Mouse (Mus musculus) embryonic facial prominence, embryonic 10.5 days (tissue): Measurements from ENCODE around the gene Mad1l1. TPM values are rescaled to one million over a fixed set of nuclear protein-coding genes. Genes with fewer than 3 reads are reported as not detected.
"Not testable (repeated sequence)": the region's sequence is repeated elsewhere in the genome, so short reads cannot be mapped to it uniquely, and the experiment has no call there.

Source experiments
- DNase-seq: peaks from one replicate; pipeline ENCODE4 v3.0.0-alpha.2; 2017; ENCODE audit warnings: low spot score
- H3K27ac ChIP-seq: fragments of 300-500 bp; sonication (generic); replicated peaks from 2 replicates; pipeline ENCODE4 v1.5.1; 2016; ENCODE audit warnings: mild to moderate bottlenecking
- H3K27me3 ChIP-seq: fragments of 300-500 bp; sonication (generic); replicated peaks from 2 replicates; pipeline ENCODE4 v1.6.1; 2016; ENCODE audit warnings: low read depth, mild to moderate bottlenecking; ENCODE audit not compliant: poor library complexity, severe bottlenecking
- H3K36me3 ChIP-seq: fragments of 300-500 bp; sonication (generic); replicated peaks from 2 replicates; pipeline ENCODE4 v1.6.1; 2016; ENCODE audit warnings: mild to moderate bottlenecking, moderate library complexity
- H3K4me1 ChIP-seq: fragments of 300-500 bp; sonication (generic); 2 replicates; pipeline ENCODE4 v1.6.1; 2016
- H3K4me3 ChIP-seq: fragments of 300-500 bp; sonication (generic); 2 replicates; pipeline ENCODE4 v1.5.1; 2016; ENCODE audit warnings: mild to moderate bottlenecking, moderate library complexity
- H3K9me3 ChIP-seq: fragments of 300-500 bp; sonication (generic); 2 replicates; pipeline ENCODE4 v1.6.1; 2016; ENCODE audit warnings: mild to moderate bottlenecking
- WGBS: fragments of 180-500 bp; shearing (Covaris S2); methylation state at CpG from one replicate; pipeline ENCODE4 v1.1.7; 2016; 5-methylcytosine and 5-hydroxymethylcytosine counted together
- polyA plus RNA-seq: library from polyadenylated mRNA; unstranded; fragments of >200 nt; fragmentation: Nextera tagmentation; extraction: Ambion mirVana; gene quantifications from 2 replicates; pipeline ENCODE4 v1.2.1, GENCODE M21; 2016

Gene Mad1l1
- polyA plus RNA-seq, 1 experiment from 2014 or later, result 63.9 TPM

GRCm38 (mm10) chr5:140010405-140010804, 310.9 kb downstream of the Mad1l1 start:
- Histone ChIP-seq H3K27me3 (no peaks in the 10 kb centered on the region), H3K9me3 (no peaks in the 10 kb centered on the region), H3K4me3 (no peak overlapping the region), H3K36me3 (peaks cover 22% of the 10 kb centered on the region), H3K4me1 (peaks cover 36% of the 10 kb centered on the region), H3K27ac (no peak overlapping the region)
- no peak for DNase-seq
- WGBS, result 80% methylated on average over 3 of the region's 3 CpGs

DNA sequence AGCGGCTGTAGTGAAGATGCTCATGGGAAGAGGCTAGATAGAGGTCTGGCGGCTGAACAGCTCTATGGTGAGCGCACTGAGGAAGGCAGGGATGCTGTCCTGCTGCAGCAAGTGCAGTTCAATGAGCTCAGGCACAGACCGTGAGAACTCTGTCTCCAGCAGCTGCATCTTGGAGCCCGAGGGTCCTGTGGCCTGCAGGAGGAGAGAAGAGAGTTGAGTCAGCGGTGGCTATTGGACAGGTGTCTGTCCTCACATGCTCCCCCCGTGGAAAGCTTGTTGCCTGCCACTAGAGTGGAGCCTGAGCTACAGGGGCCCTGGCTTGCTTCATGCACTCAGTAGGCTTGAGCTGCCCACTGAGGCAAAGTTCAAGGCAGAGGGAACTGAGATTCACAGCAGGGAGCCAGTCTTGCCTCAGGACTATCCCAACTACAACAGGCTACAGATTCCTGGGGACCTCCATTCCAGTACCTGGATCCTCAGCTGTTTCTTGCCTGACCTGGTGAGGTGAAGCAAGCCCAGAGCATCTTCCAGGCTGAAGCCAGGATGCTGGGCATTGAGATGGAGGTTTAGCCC, 312.2 kb downstream of the Mad1l1 start:
- Histone ChIP-seq H3K4me3 (no peak overlapping the region), H3K36me3 (peaks cover 22% of the 10 kb centered on the region), H3K4me1 (peaks cover 30% of the 10 kb centered on the region), H3K27ac (no peak overlapping the region), H3K27me3 (no peaks in the 10 kb centered on the region), H3K9me3 (no peaks in the 10 kb centered on the region)
- WGBS, result 75% methylated on average over 7 of the region's 7 CpGs
- no peak for DNase-seq

- Histone ChIP-seq H3K9me3 (no peaks in the 10 kb centered on the region), H3K36me3 (peaks cover 22% of the 10 kb centered on the region), H3K27me3 (no peaks in the 10 kb centered on the region), H3K27ac (no peak overlapping the region), H3K4me1 (peaks cover 24% of the 10 kb centered on the region), H3K4me3 (no peak overlapping the region)
- 58% methylated on average over 5 of the region's 5 CpGs for WGBS
- no peak for DNase-seq
These were observed 312.9 kb downstream of the Mad1l1 start for GRCm38 (mm10) chr5:140008523-140008806.

- no peak for DNase-seq
- Histone ChIP-seq H3K4me1 (peaks cover 20% of the 10 kb centered on the region), H3K4me3 (no peak overlapping the region), H3K27ac (no peak overlapping the region), H3K9me3 (no peaks in the 10 kb centered on the region), H3K27me3 (no peaks in the 10 kb centered on the region), H3K36me3 (peaks cover 22% of the 10 kb centered on the region)
- WGBS, result 42% methylated on average over 9 of the region's 9 CpGs
These were observed 313.5 kb downstream of the Mad1l1 start for GRCm38 (mm10) chr5:140007656-140008522.

DNA sequence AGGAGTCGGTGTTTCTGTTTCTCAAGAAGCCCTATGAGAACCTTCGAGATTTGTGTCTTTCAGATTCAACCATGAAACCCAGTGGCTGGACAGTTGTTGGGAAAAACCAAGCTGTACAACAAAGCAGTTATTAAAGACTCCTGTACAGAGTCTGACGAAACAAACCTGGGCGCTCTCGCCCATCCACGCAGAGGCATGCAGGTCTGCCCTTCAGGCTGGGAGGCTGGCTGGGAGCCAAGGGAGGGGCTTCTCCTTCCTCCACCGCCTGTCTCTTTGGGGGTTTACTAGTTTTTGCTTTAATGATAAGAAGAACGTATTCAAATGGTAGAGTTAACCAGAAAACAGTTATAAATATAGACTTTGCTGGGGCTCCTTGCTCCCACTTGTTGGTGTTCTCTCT, 314.5 kb downstream of the Mad1l1 start:
- no peak for DNase-seq
- Histone ChIP-seq H3K27me3 (no peaks in the 10 kb centered on the region), H3K4me1 (peaks cover 16% of the 10 kb centered on the region), H3K36me3 (peaks cover 22% of the 10 kb centered on the region), H3K4me3 (no peak overlapping the region), H3K9me3 (no peaks in the 10 kb centered on the region), H3K27ac (no peak overlapping the region)
- WGBS, result 73% methylated on average over 8 of the region's 8 CpGs

GRCm38 (mm10) chr5:140002541-140002940, 318.8 kb downstream of the Mad1l1 start:
- H3K4me3 ChIP-seq, result no peak overlapping the region
- H3K9me3 ChIP-seq, result no peaks in the 10 kb centered on the region
- no peak for DNase-seq
- peaks cover 6% of the 10 kb centered on the region for H3K4me1 ChIP-seq
- no peak overlapping the region for H3K27ac ChIP-seq
- H3K27me3 ChIP-seq, result no peaks in the 10 kb centered on the region
- peaks cover 7% of the 10 kb centered on the region for H3K36me3 ChIP-seq
- WGBS, result 55% methylated on average over 3 of the region's 3 CpGs

- WGBS, result 35% methylated on average over 6 of the region's 6 CpGs
- Histone ChIP-seq H3K4me3 (no peak overlapping the region), H3K27me3 (no peaks in the 10 kb centered on the region), H3K9me3 (no peaks in the 10 kb centered on the region), H3K27ac (no peak overlapping the region), H3K4me1 (no peaks in the 10 kb centered on the region; the same call in 1 of the 2 replicates), H3K36me3 (no peaks in the 10 kb centered on the region)
- no peak for DNase-seq
These were observed 322.4 kb downstream of the Mad1l1 start for GRCm38 (mm10) chr5:139998916-139999315.

- not testable (repeated sequence) for H3K4me1 ChIP-seq, H3K9me3 ChIP-seq, H3K27me3 ChIP-seq, H3K27ac ChIP-seq, DNase-seq, H3K36me3 ChIP-seq, H3K4me3 ChIP-seq
- WGBS, result 82% methylated on average over 12 of the region's 12 CpGs
These were observed 323.0 kb downstream of the Mad1l1 start for GRCm38 (mm10) chr5:139998321-139998720.

DNA sequence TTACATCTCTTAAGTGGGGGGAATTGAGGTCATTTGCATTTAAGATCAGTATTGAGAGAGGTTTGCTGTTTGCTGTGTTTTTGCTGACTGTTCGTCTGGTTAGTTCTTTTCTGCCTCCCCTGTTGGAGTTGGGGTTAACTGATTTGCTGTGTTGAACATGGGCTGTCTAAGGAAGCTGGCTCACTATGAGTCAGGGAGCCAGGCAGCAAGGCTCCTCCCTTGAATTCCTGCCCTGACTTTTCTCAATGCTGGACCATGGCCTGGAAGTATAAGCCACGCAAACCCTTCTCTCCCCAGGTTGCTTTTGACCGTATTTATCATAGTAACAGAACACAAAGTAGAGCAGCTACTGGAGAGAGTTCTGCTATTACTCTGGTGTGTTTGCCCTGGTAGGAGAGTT, 329.8 kb downstream of the Mad1l1 start:
- Histone ChIP-seq H3K4me3 (no peak overlapping the region), H3K27ac (no peak overlapping the region), H3K27me3 (no peaks in the 10 kb centered on the region), H3K36me3 (no peaks in the 10 kb centered on the region), H3K9me3 (peaks cover 16% of the 10 kb centered on the region; the same call in 1 of the 2 replicates), H3K4me1 (0 out of 2 replicates have a peak, but pooled peaks cover under 1% of the 10 kb centered on the region)
- 93% methylated on average over 3 of the region's 3 CpGs for WGBS
- DNase-seq, result no peak

DNA sequence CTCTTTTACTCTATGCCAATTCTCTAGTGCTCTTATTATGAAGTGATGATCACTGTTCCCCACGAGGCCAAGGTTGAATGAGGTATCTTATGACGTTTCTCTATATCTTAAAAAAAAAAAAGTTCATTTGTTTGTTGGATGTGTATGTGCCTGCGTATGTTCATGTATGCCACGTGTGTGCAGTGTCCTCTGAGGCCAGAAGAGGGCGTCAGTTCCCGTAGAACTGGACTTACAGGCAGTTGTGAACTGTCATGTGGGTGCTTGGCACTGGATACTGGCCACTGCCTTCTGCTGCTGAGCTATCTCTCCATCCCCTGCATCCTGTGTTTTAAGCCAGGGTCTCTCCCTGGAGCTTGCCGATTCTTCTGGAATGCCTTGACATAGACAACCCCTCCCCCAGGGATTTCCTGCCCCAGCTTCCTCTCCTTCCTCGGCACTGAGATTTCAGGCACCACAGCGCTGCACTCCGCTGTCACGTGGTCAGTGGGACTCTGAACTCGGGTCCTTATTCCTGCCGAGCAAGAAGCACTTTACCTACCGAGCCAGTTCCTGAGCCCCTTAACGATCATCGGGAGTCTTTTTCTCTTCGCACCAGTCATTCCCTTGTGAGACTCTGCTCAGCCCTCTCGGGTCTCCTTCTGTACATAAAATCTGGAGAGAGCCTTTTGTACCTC, 336.1 kb downstream of the Mad1l1 start:
- no peak for DNase-seq
- H3K27me3 ChIP-seq, result 0 out of 2 replicates have a peak, but pooled peaks cover 3% of the 10 kb centered on the region

GRCm38 (mm10) chr5:139981976-139982375, 339.4 kb downstream of the Mad1l1 start:
- no peaks in the 10 kb centered on the region for H3K9me3 ChIP-seq
- 0 out of 2 replicates have a peak, but pooled peaks cover 6% of the 10 kb centered on the region for H3K4me1 ChIP-seq
- no peak overlapping the region for H3K27ac ChIP-seq
- WGBS, result 87% methylated on average over 1 of the region's 1 CpGs
- H3K4me3 ChIP-seq, result no peak overlapping the region
- no peaks in the 10 kb centered on the region for H3K36me3 ChIP-seq
- 0 out of 2 replicates have a peak, but pooled peaks cover 3% of the 10 kb centered on the region for H3K27me3 ChIP-seq
- DNase-seq, result no peak

More for the DNA sequence above, 336.1 kb downstream of the Mad1l1 start:
- Histone ChIP-seq H3K4me1 (0 out of 2 replicates have a peak, but pooled peaks cover 3% of the 10 kb centered on the region), H3K9me3 (peaks cover 6% of the 10 kb centered on the region; the same call in 1 of the 2 replicates), H3K27ac (no peak overlapping the region), H3K4me3 (no peak overlapping the region), H3K36me3 (no peaks in the 10 kb centered on the region)
- WGBS, result 51% methylated on average over 18 of the region's 18 CpGs

GRCm38 (mm10) chr5:139979371-139979770, 342.0 kb downstream of the Mad1l1 start:
- no peaks in the 10 kb centered on the region for H3K27me3 ChIP-seq
- H3K9me3 ChIP-seq, result no peaks in the 10 kb centered on the region
- H3K27ac ChIP-seq, result no peak overlapping the region
- no peaks in the 10 kb centered on the region for H3K36me3 ChIP-seq
- H3K4me3 ChIP-seq, result no peak overlapping the region
- DNase-seq, result no peak
- 0 out of 2 replicates have a peak, but pooled peaks cover 3% of the 10 kb centered on the region for H3K4me1 ChIP-seq
- WGBS, result 84% methylated on average over 9 of the region's 9 CpGs
